Mouse (Mus musculus) heart, adult 11 months (tissue): ENCODE results near the gene Ube2q2.
"Not testable (repeated sequence)": the region's sequence is repeated elsewhere in the genome, so short reads cannot be mapped to it uniquely, and the experiment has no call there.

Experiments
- DNase-seq: peaks from one replicate; pipeline ENCODE4 v3.0.0; 2022

The Ube2q2 gene

DNA sequence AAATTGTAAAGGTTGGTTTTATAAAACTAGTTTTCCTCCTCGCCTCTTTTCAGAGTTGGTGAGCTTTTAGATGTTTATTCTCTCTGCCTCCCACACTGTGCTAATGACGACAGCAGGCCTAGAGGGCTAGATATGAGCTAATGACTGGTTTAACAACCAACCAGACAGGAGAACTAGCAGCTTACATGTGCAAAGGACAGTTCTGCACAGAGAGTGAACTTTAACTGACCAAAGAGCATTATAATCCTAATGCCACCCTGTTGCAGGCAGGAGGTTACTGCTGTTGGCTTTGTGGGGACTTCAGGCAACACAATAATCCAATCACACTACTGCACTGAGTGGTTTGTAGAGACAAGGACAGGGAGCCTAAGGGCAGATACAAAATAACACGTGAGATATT lies 94.6 kb downstream of the Ube2q2 start:
- peak; percentile 61 for DNase-seq

GRCm38 (mm10) chr9:55244079-55244478 lies 95.4 kb downstream of the Ube2q2 start:
- DNase-seq, result peak; percentile 68

GRCm38 (mm10) chr9:55245057-55245750 lies 96.5 kb downstream of the Ube2q2 start:
- DNase-seq, result peak; percentile 95

- no peak for DNase-seq
Observed at GRCm38 (mm10) chr9:55246440-55246839, 97.8 kb downstream of the Ube2q2 start.

DNA sequence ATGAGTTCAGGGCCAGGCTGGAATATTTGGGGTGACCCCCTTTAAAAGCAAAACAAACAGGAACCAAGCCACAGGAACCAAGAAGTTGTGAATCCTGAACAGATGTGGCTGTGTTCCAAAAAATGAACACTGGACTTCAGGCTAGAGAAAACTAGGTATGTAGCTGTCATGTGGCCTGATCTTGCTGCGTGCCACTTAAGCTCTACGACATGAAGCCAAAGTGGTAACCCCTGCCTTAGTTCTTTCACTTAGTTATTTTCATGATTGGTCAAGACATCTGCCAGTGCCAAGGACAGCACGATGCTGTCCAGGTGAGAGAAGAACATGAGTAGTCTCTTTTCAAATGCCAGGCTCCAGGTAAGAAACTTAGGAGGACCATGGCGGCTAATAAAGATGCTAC lies 98.3 kb downstream of the Ube2q2 start:
- DNase-seq, result no peak

DNA sequence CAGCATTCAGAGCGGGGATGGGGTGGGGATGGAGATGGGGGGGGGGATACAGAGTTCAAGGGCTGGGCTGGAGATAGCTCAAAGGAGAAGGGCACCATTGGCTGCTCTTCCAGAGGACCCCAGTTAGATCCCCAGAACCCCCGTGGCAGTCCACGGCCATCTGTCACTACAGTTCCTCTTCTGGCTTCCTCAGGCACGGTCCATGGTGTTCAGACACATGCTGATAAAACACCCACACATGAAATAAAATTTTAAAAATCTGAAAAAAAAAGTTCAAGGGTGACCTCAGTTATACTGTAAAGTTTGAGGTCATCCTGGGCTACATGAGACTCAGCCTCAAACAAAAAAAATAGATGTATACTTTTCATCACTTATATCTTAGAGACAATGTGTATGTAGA lies 99.8 kb downstream of the Ube2q2 start:
- DNase-seq, result peak; percentile 89

DNA sequence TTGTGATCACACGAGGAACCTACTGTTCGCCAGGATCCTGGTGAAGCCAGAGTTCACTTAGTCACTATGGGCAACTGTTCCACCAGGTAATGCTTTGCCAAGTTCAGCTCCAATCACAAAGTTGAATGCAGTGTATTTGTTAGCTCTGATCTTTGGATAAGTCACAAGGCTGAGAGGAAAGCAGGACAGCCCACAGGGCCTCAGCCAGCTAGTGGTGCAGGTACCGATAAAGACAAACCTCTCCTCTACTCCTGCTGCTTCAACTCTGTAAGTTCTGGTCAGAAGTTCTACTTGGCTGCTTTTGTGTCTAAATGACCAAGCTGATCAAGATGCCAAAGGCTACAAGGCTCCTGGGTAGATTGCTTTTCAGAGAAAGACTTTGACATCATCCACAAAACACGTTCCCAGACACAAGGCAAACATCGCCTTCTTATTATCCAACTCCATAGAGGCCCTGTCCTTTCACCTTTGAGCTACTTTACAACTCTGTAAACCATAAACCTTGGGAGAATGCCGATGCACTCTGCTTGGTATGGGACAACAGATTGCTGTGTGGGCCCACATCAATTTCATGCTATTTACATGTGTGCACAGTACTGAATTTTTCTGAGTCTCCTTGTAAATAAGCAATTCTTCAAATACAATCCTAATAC lies 102.1 kb downstream of the Ube2q2 start:
- no peak for DNase-seq

DNA sequence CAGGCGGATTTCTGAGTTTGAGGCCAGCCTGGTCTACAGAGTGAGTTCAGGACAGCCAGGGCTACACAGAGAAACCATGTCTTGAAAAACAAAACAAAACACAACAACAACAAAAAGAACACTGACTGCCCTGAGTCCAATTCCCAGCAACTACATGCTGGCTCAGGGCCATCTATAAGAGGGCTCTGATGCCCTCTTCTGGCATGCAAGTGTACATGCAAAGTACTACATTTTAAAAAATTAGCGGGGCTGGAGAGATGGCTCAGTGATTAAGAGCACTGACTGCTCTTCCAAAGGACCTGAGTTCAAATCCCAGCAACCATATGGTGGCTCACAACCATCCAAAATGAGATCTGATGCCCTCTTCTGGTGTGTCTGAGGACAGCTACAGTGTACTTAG lies 103.4 kb downstream of the Ube2q2 start:
- not testable (repeated sequence) for DNase-seq

GRCm38 (mm10) chr9:55253849-55254248 lies 105.2 kb downstream of the Ube2q2 start:
- DNase-seq, result peak; percentile 94

- no peak for DNase-seq
Observed at GRCm38 (mm10) chr9:55255056-55255455, 106.4 kb downstream of the Ube2q2 start.

DNA sequence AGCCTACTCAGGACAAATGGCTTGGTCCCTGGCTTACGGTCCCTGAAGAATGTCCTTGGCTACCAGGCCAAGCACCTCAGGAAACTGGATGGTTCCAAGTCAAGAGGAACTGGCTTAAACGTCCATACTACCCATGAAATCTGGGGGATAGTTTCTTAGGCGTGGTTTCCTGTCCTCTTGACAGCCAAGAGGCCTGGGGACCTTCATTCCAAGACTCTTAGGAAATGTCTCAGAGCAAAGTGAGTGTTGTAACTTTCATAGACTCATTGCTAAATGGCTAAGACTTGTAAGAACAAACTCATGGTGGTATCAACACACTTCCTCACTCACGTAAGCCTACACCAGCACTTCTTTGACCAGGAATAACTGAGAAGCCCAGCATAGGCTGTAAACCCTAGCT lies 107.0 kb downstream of the Ube2q2 start:
- peak; percentile 96 for DNase-seq

- DNase-seq, result no peak
Observed at GRCm38 (mm10) chr9:55257105-55257504, 108.5 kb downstream of the Ube2q2 start.
